Mouse (Mus musculus): ENCODE results near the gene Cracr2a.

The Cracr2a gene

DNA sequence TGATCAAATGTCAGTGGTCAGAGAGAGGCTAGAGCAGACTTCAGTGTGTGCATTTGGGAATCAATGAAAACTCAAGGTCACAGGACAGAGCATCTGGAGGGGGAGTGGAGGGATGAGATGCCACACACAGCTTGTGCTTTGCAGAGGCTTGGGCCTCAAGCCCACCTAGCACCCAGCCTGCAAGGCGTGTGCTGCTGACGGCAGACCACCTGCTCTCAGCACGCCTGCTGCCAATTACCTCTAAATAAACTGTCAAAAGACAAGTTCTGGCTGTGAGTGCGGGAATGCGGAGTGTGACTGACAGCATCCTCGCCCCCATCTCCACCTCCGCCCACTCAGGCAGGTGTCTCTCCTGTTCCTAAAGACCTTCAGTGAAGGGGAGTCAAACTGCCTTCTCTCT is 131.2 kb downstream of the Cracr2a start:
- no peak for DNase-seq (ENCODE audit: low read depth)

DNA sequence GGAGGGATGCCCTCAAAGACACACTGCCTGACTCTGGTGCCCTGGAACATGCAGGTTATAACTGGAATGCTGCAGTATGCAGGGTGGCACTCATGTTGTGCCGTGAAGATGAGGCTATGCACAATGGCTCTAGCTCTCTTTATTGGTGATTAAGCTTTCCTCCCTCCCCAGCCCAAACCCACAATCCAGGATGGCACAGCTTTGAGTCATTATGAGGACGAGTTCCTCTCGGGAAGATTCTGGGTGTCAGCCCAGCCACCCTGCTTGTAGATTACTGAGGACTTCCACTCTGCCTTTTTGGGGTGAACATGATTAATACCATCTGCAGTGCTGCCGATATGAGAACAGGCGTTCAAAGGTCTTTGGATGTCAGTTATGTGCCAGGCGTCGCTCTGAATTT is 132.5 kb downstream of the Cracr2a start:
- no peak for DNase-seq (ENCODE audit: low read depth)

DNA sequence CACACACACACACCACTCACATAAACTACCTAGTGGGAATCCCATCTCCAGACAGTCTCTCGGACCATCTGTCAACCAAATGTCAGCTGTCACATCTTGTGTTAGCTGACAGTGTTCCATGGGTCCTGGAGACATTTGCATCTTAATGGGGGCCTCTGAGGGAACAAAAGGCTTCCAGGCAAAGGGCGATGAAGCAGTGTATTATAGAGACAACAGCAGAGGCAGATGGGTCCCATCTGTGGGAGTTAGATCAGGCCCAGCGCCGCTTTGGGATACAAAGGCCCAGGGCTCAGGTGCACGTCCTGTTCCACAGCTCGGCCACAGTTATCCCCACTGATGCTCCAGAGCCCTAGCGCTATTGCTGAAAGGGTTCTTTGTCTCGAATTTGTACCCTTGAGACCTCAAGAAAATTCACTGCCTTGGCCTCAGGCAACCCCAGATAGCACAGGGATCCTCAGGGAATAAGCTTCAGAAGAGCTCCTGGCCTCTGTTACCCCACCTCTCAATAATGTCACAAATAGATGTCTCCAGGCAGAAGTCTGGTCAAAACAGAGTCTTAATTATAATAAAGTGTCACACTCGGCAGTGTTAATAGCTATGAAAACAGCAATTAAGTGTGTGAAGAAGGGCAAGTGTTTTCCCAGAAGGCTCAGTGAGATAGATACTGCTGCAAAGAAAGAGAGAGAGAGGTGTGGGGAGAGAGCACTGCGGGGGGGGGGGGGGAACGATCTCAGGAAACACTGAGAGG is 140.1 kb downstream of the Cracr2a start:
- DNase-seq (ENCODE audit: low read depth), result no peak

DNA sequence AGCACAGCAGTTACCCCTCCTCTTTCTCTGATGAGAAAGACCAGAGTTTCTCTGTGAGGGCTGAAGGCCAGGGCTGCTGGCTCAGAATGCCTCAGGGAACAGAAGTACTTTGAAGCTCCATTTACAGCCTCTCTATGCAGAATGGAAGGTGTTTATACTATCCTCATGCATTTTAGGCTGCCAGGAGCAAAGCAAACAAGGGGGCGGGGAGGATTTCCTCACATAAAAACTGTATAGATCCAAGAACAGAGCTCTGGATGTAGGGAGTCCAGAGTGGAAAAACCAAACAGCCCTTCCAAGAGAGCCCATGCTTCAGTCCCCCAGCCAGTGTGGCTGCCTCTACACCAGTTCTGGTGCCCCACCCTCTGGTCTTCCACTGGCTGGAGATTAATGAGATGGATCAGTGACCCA is 147.1 kb downstream of the Cracr2a start:
- DNase-seq (ENCODE audit: low read depth), result no peak

- no peak for DNase-seq (ENCODE audit: low read depth)
These were observed 153.8 kb downstream of the Cracr2a start for GRCm38 (mm10) chr6:127714906-127715305.

GRCm38 (mm10) chr6:127715428-127715827 is 154.3 kb downstream of the Cracr2a start:
- DNase-seq (ENCODE audit: low read depth), result no peak

DNA sequence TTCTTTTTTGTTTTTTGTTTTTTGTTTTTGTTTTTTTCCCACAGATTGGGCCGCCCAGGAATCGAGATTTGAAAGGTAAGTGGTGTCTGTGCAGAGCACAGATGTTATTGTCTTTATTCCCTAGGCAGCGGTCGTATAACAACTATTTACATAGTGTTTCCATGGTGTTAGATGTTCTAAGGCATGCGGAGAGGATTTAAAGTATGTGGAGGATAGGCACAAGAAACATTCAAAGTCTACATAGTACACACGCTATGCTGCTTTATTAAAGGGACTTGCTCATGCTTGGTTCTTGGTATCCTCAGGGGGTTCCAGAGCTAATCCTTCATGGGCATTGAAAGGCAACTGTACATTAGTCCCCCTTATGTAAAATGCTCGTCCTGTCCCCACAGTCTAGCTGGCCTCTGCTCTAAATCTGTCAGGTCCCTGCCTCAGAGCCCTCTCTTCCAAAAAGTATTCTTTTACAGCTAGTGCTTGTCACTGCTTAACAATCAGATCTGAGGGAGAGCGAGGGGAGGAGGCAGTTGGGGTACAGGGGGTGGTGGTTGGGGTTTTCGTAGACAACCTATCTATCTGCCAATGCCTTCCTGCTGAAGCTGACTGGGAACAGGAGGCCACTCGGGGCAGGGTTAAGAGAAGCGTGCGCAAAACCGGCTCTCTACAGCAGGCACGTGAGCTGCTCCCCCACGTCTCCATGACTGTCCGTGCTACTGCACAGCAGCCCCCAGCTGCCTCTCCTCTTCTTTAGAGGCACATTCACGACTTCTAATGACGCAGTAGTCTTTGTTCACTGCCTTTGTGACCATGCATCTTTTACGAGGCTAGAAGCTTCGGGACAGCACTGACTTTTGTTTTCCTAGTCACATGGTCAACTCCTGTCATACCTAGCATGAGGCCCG is 156.3 kb downstream of the Cracr2a start:
- no peak for DNase-seq (ENCODE audit: low read depth)

GRCm38 (mm10) chr6:127719875-127720274 is 158.7 kb downstream of the Cracr2a start:
- no peak for DNase-seq (ENCODE audit: low read depth)

DNA sequence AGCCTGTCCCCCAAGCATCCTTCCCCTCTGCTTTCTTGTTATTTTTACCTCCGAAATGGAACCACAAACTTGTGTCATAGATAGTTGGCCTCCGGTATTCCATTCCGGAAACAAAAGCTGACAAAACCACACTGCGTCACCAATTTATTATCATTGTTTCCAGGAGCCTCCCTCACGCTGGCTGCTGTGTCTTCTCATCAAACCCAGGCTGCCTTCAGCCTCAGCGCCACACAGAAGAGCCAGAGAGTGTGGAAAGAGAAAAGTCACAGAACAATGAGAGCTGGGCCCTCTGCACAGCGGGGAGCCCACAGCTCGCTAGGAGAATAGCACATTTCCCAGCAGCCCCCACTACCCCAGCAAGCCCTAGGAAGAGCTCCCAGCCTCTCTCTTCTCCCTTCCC is 162.0 kb downstream of the Cracr2a start:
- no peak for DNase-seq (ENCODE audit: low read depth)

Data from 416B (cell line).